Mouse (Mus musculus): ENCODE measurements around the gene Mplkip. TPM values are rescaled to one million over a fixed set of nuclear protein-coding genes. Genes with fewer than 3 reads are reported as not detected.

Mplkip gene
- total RNA-seq (2021): 1 to 10 TPM; 6.2 to 6.6 TPM
- long read RNA-seq, experiment 1, transcript Mplkip-201 (2 exons, 2,672 nt): major isoform, 8 of 9 reads
- long read RNA-seq, experiment 1, partial matches to known transcripts: 0 of 9 reads
- long read RNA-seq, experiment 1, other reads (novel, unspliced or antisense): 0 of 9 reads
- long read RNA-seq, experiment 2, full-length matches to known transcripts: 7 of 7 reads
- long read RNA-seq, experiment 2, partial matches to known transcripts: 0 of 7 reads
- long read RNA-seq, experiment 2, other reads (novel, unspliced or antisense): 0 of 7 reads

DNA sequence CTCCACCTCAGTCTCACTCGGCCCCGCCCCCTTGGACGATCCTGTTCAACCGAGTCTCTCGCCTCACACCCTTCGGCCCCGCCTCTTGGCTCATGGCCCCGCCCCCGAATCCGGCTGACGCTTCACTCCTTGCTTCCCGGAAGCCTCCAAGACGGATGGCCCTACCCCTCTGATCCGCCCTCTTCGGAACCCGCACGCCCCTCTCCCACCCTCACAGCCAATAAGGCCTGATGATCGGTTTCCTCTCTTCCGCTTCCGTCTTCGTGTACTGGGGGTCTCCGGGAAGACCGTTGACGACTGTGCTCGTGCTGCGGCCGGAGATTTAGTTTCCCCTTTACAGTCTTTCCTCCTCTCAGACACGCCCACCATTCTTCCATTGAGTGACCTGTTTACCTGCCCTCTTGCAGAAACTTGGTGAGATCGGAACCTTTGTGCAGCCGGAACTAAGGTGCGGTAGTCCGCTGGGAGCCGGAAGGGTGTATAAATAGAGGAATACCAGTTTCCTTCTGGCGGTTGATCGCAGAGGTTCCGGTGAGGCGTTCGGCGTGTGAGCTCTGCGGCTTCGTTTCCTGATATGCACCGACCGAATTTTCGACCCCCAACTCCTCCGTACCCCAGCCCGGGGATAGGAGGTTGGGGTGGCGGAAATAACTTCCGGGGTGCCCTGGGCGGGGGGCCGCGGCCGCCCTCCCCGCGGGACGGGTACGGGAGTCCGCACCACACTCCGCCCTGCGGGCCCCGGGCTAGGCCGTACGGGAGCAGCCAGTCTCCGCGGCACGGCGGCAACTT is at the start of gene Mplkip, which contains the start of gene Sugct:
Gene Mplkip, plus strand, starts transcription at position 282 of the 789 bp plus-strand sequence.
Gene Sugct, minus strand, starts transcription at position 643 of the 789 bp plus-strand sequence.
- peak; percentile 100 for DNase-seq

- DNase-seq: no peak
Observed at GRCm38 (mm10) chr13:17667380-17667779, 27.6 kb upstream of the Mplkip start.

- DNase-seq: no peak
Observed at GRCm38 (mm10) chr13:17671122-17671521, 23.9 kb upstream of the Mplkip start.

DNA sequence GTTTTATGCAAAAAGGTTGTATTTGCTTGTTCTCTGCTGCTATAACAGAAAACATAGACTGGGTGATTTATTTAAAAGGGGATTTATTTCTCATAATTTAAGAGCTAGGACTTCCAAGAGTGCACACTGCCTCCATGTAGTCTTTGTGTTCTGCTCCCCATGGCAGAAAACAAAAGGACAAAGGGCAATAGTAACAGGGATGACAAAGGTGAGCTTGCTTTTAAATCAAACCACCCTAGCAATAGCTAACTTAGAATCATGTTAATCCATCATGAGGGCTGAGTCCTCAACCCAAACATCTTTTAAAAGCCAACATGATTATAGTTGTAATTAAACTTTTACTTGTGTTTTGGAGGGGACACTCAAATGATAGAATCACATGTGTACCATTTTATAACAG is 5.5 kb upstream of the Mplkip start:
- no peak for DNase-seq

DNA sequence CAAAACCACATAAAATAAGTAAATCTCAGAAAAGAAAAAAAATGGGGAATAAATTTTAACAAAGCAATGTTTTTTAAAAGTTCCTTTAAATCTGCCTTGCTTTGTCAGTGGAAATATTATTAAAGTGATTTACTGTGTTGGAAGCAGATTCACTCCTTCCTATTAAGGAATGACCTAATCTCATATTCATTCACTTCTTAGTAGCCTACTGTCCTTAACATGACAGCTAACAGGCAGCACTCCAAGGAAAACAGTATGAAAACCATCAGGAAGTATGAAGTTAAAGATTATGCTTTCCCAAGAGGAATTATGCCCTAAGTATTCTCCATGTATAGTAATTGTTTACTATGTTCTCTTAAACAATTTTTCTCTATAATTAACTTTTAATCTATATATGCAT is 4.3 kb upstream of the Mplkip start:
- DNase-seq: no peak

DNA sequence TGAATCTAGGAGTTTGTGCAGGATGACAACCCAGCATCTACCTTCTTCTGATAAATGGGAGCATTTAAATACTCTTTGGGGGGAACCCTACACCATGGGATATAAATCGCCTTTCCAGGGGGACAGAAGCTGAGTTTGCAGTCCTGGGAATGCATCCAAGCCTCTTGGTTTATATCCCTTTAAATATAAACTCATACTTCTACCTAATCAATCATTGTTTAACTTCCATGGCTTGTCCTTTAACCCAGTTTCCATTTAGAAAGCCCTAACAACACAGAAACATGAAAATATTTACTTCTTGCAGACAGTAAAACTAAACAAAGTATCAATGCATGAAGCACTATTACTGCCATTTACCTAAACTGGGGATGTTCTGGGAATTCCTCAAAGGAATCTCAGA is 3.6 kb upstream of the Mplkip start:
- no peak for DNase-seq

- peak in 1 of 2 experiments; percentile 13 for DNase-seq
Observed at GRCm38 (mm10) chr13:17693816-17694215, 1.2 kb upstream of the Mplkip start.

- no peak for DNase-seq
Observed at GRCm38 (mm10) chr13:17694414-17694813, 578 bp upstream of the Mplkip start.

- DNase-seq: no peak
Observed at GRCm38 (mm10) chr13:17695898-17696580, 1.0 kb downstream of the Mplkip start.

DNA sequence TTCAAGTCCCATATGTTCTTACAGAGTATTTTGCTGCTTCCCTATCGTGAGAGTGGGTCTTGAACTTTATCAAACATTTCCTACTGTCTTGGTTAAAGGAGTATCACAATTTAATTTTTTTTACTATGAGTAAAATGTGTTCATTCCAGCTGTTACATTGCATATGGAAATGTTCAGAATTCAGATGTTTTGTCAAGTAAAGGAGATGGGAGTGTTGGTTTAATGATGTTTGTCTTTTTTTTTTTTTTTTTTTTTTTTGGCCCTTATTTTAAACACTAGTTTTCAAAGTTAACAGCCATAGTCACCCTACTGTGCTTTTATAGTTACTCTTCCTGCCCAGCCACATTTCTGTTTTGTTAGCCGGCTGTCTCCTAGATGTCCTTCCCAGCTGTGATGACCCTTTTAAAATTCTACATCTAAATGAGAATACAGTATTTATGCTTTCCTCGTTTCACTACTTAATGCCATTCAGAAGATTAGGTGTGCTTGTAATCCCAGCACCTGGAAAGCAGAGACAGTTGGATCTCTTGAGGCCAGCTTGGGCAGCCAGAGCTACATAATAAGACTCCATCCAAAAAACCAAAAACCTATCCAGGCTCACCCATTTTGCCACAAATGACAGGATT is 5.2 kb downstream of the Mplkip start:
- no peak for DNase-seq

- DNase-seq: no peak
Observed at GRCm38 (mm10) chr13:17701322-17701721, 6.3 kb downstream of the Mplkip start.

- DNase-seq: no peak
Observed at GRCm38 (mm10) chr13:17702311-17702710, 7.3 kb downstream of the Mplkip start.

GRCm38 (mm10) chr13:17705188-17705826 is 10.3 kb downstream of the Mplkip start:
- DNase-seq: no peak

GRCm38 (mm10) chr13:17708784-17709311 is 13.9 kb downstream of the Mplkip start:
- no peak for DNase-seq

- DNase-seq: no peak
Observed at GRCm38 (mm10) chr13:17717357-17717756, 22.4 kb downstream of the Mplkip start.

DNA sequence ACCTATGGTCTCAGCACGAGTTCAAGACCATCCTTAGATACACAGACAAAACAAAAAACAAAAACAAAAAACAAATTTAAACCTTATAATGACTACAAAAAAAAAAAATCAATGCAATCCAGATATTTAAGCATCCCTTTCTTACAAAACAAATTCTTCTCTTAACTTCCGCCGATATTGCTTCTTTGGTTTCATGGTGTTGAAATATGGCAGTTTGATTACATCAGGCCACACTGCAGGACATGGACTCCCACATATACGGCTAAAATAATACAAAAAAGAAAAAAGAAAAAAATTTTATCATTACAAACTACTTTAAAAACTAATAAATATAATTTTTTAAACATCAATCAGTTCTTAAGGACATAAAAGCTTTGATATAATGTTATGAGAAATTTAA is 32.9 kb downstream of the Mplkip start:
- DNase-seq: no peak

GRCm38 (mm10) chr13:17728798-17729197 is 33.8 kb downstream of the Mplkip start:
- DNase-seq: no peak

Data from heart, adult 18-20 months (tissue).